Mouse (Mus musculus): ENCODE measurements around the gene Gm26992.

The Gm26992 gene

DNA sequence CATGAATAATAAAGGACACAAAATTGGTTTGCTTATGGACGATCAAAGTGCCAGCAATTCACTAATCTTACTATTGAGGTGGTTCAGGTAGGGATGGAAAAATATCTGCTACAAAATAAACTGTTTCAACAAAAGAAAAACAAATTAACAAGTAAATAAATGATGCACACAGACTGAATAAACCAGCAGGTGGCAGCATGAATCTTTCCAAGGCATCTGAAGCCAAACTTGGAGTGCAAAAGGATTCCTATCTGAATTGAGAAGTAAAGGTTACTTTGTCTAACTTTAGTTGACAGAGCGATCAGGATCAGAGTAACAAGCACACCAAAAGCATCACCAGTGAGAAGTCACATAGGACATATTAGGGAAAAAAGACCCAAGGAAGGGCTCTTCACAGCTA is 62.2 kb downstream of the Gm26992 start:
- DNase-seq (ENCODE audit: low spot score in 2 of 2): peak; percentile 44 to 45

DNA sequence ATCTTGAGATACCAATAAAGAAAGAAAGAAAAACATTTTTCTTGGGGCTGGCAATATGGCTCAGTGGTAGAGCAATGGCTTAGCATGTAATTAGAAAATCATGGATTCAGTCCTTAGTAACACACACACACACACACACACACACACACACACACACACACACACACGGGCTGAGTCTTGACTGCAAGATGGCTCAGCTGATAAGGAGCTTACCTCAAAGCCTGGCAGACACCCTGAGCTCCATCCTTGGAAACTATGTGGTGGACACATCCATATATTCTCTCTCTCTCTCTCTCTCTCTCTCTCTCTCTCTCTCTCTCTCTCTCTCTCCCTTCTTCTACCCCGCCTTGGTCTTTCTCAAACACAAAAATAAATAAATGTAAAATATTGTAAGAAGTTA is 69.0 kb downstream of the Gm26992 start:
- no peak for DNase-seq (ENCODE audit: low spot score in 2 of 2)

DNA sequence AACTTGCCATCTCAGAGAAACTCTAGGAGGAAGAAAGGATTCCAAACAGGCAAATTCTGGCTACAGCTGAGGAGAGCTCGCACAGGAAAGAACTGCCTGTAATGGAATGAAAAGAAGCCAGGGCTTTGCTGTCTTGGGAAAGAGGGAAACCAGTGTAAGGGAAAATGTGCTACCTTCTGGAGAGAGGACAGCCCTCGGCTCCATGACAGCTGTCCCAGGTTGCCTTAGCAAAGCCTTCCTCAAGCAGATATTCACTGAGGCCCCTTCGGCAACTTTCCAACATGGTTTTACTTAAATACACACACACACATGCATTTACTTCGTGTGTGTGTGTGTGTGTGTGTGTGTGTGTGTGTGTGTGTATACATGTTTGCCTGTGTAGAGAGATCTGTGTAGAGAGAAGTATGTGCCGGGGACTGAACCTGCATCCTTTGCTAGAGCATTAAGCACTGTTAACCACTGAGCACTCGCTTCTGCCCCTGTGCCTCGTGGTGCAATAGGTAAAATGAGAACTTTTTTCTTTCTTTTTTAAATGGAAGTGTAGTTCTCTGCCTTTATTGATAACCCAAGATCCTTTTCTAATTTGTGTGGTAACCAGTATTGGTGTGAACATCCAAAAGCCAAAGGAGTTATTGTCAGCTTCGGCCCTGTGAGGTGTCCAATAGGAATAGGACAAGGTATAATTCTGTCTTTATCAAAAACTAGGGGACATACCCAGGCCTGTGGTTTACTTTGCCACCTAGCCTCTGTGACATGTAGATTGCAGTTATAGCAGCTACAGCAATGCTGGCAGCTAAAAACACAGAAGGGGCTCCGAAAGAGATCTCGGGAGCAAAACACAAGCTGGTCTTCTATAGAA is 70.8 kb downstream of the Gm26992 start:
- DNase-seq (ENCODE audit: low spot score in 2 of 2): peak in 1 of 2 experiments; percentile 8

DNA sequence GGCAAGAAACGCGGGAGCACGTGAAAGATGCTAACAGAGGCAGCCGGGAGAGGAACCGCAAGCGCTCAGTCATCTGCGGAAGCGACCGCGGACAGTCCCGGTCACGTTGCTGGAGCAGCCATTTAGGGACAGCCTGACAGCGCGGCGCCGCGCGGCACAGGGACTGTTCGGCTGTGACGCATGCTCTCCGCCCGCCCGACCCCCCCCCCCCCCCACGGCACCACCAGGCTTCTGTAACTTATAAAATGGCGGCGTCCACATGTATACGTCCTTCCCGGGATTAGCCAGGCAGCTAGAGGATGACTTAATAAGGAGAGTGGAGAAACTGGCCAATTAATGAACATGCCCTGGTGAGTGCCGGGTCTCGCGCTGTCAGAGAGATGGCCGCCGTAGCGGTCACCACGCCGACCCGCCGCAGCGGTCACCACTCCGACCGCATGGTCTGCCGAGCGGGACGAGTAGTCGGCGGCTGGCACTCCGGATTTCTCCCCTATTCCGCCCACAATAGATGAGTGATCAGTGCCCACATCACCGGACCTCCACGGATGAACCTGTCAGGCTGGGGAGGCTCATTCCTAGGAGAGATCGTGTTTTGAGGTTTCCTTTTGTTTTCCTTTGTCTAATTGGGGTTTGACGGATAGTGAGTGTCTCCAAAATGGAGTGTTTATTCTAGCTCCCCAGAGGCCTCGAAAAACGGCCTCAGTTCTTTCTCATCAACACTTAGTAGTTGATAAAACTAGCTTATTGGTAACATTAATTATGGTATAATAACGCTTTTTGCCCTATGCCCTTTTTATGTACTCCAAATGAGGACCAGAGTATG is 71.8 kb downstream of the Gm26992 start:
- peak; percentile 64 to 76 for DNase-seq (ENCODE audit: low spot score in 2 of 2)

DNA sequence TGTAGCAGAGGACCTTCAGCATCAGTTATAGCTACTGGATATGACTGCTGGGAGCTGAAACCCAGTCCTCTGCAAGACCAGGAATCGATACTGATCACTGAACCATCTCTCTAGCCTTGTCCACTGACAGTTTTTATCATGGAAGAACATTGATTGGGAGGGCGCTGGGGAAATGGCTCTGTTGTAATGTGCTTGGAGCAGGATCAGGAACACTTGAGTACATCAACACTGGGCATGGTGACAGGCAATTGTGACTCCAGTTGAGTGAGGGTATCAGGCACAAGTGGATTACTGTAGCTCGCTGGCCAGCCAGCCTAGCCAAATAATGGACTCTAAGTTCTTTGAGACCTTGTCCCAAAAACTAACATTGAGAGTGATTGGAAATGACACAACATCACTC is 77.6 kb downstream of the Gm26992 start:
- no peak for DNase-seq (ENCODE audit: low spot score in 2 of 2)

- DNase-seq (ENCODE audit: low spot score in 2 of 2): no peak
Measured at GRCm38 (mm10) chrX:103500137-103500536, 78.3 kb downstream of the Gm26992 start.

DNA sequence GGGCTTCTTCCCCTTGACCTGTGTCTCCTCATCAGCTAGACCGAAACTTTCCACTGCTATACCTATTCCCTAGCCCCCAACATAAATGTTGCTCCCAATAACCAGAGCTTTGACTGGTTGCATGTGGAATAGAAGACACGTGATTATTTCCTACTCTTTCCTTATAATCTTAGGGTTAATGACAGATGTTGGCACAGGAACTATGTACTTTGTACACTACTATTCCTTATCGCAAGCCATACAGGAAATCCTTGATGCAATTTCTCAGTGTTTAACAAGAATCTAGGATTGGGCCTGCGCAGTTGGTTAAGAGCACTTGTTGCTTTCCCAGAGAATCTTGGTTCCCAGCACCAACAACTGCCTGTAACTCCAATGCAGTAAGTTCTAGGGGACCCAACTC is 86.4 kb downstream of the Gm26992 start:
- DNase-seq (ENCODE audit: low spot score in 2 of 2): no peak

- no peak for DNase-seq (ENCODE audit: low spot score in 2 of 2)
Measured at GRCm38 (mm10) chrX:103509168-103510019, 87.6 kb downstream of the Gm26992 start.

- no peak for DNase-seq (ENCODE audit: low spot score in 2 of 2)
Measured at GRCm38 (mm10) chrX:103514782-103515181, 93.0 kb downstream of the Gm26992 start.

DNA sequence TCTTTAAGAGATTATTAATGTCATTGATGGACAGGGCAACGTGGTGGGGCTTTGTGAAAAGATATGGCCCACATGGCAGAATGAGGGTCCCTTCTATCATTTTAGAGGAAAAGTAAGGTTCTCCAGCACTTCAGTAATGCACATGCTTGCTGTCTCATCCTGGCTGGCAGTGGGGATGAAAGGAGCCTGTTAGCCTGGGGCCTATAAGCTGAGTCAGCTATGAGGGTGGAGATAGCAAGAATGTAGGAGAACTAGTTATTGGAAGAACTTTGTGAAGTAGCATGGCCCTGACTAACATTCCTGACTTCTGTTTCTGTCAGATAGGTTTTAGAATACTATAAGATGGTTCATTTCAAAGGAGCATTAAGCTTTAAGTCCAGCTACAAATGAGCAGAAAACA is 93.5 kb downstream of the Gm26992 start:
- DNase-seq (ENCODE audit: low spot score in 2 of 2): no peak

DNA sequence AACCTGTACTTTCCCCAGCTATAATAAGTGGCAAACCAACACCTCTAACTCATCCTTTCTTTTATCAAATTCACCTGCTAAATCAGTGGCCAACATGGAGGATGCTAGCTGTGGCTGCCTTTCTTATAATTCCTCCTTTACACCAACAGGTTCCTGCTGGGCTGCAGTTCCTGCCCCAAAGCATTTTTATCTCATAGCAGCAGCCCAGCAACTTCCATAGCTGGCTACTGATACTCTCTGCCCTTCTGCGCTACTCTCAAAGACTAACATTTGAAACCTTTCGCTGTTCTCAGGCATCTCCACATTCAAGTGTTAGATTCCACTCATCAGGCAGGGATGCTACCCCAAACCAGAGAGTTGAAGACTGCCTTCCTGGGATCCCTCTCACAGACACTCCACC is 97.0 kb downstream of the Gm26992 start:
- no peak for DNase-seq (ENCODE audit: low spot score in 2 of 2)

- no peak for DNase-seq (ENCODE audit: low spot score in 2 of 2)
Measured at GRCm38 (mm10) chrX:103519547-103519946, 97.7 kb downstream of the Gm26992 start.

- no peak for DNase-seq (ENCODE audit: low spot score in 2 of 2)
Measured at GRCm38 (mm10) chrX:103521221-103521716, 99.5 kb downstream of the Gm26992 start.

- peak; percentile 63 to 67 for DNase-seq (ENCODE audit: low spot score in 2 of 2)
Measured at GRCm38 (mm10) chrX:103529185-103529584, 107.4 kb downstream of the Gm26992 start.
